Mouse (Mus musculus): ENCODE data around the gene Polr1e. TPM values are rescaled to one million over a fixed set of nuclear protein-coding genes. Genes with fewer than 3 reads are reported as not detected.
"Not testable (repeated sequence)": the region's sequence is repeated elsewhere in the genome, so short reads cannot be mapped to it uniquely, and the experiment has no call there.

Polr1e gene
- polyA plus RNA-seq, 1 experiment = not detected

- WGBS = 94% methylated on average over 2 of the region's 2 CpGs
- no peaks in the 10 kb centered on the region; the same call in 1 of the 2 replicates for H3K4me1 ChIP-seq (ENCODE audit: control insufficient read depth, insufficient read depth, low read length)
- TF ChIP-seq CTCF (IDR thresholded peaks at IDR 0.05; ENCODE audit: insufficient read depth, low read depth, low read length) = no peak
- TF ChIP-seq POLR2A (IDR thresholded peaks at IDR 0.05; ENCODE audit: insufficient read depth, low read depth, low read length) = no peak
- no peak overlapping the region for H3K27ac ChIP-seq (ENCODE audit: insufficient read depth, low read depth, low read length)
- no peak overlapping the region for H3K4me3 ChIP-seq (ENCODE audit: insufficient read depth, low read depth, low read length)
These were observed 46.2 kb downstream of the Polr1e start for GRCm38 (mm10) chr4:45064577-45064976.

- Histone ChIP-seq H3K4me1 (ENCODE audit: control insufficient read depth, insufficient read depth, low read length) (no peaks in the 10 kb centered on the region; the same call in 1 of the 2 replicates), H3K4me3 (ENCODE audit: insufficient read depth, low read depth, low read length) (no peak overlapping the region), H3K27ac (ENCODE audit: insufficient read depth, low read depth, low read length) (no peak overlapping the region)
- WGBS = 22% methylated on average over 2 of the region's 2 CpGs
- TF ChIP-seq POLR2A (IDR thresholded peaks at IDR 0.05; ENCODE audit: insufficient read depth, low read depth, low read length) (no peak), CTCF (IDR thresholded peaks at IDR 0.05; ENCODE audit: insufficient read depth, low read depth, low read length) (no peak)
These were observed 47.8 kb downstream of the Polr1e start for GRCm38 (mm10) chr4:45066036-45066730.

- H3K27ac ChIP-seq (ENCODE audit: insufficient read depth, low read depth, low read length) = no peak overlapping the region
- H3K4me3 ChIP-seq (ENCODE audit: insufficient read depth, low read depth, low read length) = no peak overlapping the region
- H3K4me1 ChIP-seq (ENCODE audit: control insufficient read depth, insufficient read depth, low read length) = peaks cover 7% of the 10 kb centered on the region
- TF ChIP-seq POLR2A (IDR thresholded peaks at IDR 0.05; ENCODE audit: insufficient read depth, low read depth, low read length) (no peak), CTCF (IDR thresholded peaks at IDR 0.05; ENCODE audit: insufficient read depth, low read depth, low read length) (no peak)
- WGBS = 91% methylated on average over 4 of the region's 4 CpGs
These were observed 49.4 kb downstream of the Polr1e start for GRCm38 (mm10) chr4:45067742-45068141.

- 86% methylated on average over 15 of the region's 15 CpGs for WGBS
- no peak overlapping the region for H3K27ac ChIP-seq (ENCODE audit: insufficient read depth, low read depth, low read length)
- TF ChIP-seq CTCF (IDR thresholded peaks at IDR 0.05; ENCODE audit: insufficient read depth, low read depth, low read length) = no peak
- no peak for TF ChIP-seq POLR2A (IDR thresholded peaks at IDR 0.05; ENCODE audit: insufficient read depth, low read depth, low read length)
- H3K4me3 ChIP-seq (ENCODE audit: insufficient read depth, low read depth, low read length) = no peak overlapping the region
- H3K4me1 ChIP-seq (ENCODE audit: control insufficient read depth, insufficient read depth, low read length) = peaks cover 7% of the 10 kb centered on the region
These were observed 54.0 kb downstream of the Polr1e start for GRCm38 (mm10) chr4:45072261-45072973.

- TF ChIP-seq CTCF (IDR thresholded peaks at IDR 0.05; ENCODE audit: insufficient read depth, low read depth, low read length) (no peak), POLR2A (IDR thresholded peaks at IDR 0.05; ENCODE audit: insufficient read depth, low read depth, low read length) (no peak)
- 91% methylated on average over 6 of the region's 6 CpGs for WGBS
- H3K4me3 ChIP-seq (ENCODE audit: insufficient read depth, low read depth, low read length) = no peak overlapping the region
- peaks cover 7% of the 10 kb centered on the region for H3K4me1 ChIP-seq (ENCODE audit: control insufficient read depth, insufficient read depth, low read length)
- no peak overlapping the region for H3K27ac ChIP-seq (ENCODE audit: insufficient read depth, low read depth, low read length)
These were observed 55.2 kb downstream of the Polr1e start for GRCm38 (mm10) chr4:45073544-45073943.

GRCm38 (mm10) chr4:45081041-45081440 lies 62.7 kb downstream of the Polr1e start:
- WGBS = 86% methylated on average over 4 of the region's 4 CpGs
- not testable (repeated sequence) for H3K4me1 ChIP-seq (ENCODE audit: control insufficient read depth, insufficient read depth, low read length); H3K4me3 ChIP-seq (ENCODE audit: insufficient read depth, low read depth, low read length); H3K27ac ChIP-seq (ENCODE audit: insufficient read depth, low read depth, low read length)

GRCm38 (mm10) chr4:45082951-45083350 lies 64.6 kb downstream of the Polr1e start:
- Histone ChIP-seq H3K4me1 (ENCODE audit: control insufficient read depth, insufficient read depth, low read length) (peaks cover 6% of the 10 kb centered on the region), H3K4me3 (ENCODE audit: insufficient read depth, low read depth, low read length) (peak overlapping the region; percentile 21), H3K27ac (ENCODE audit: insufficient read depth, low read depth, low read length) (no peak overlapping the region)
- TF ChIP-seq CTCF (IDR thresholded peaks at IDR 0.05; ENCODE audit: insufficient read depth, low read depth, low read length) (no peak), POLR2A (IDR thresholded peaks at IDR 0.05; ENCODE audit: insufficient read depth, low read depth, low read length) (no peak)
- 59% methylated on average over 9 of the region's 9 CpGs for WGBS

- under 1% methylated on average over 8 of the region's 8 CpGs for WGBS
- Histone ChIP-seq H3K27ac (ENCODE audit: insufficient read depth, low read depth, low read length) (no peak overlapping the region), H3K4me1 (ENCODE audit: control insufficient read depth, insufficient read depth, low read length) (peaks cover 6% of the 10 kb centered on the region), H3K4me3 (ENCODE audit: insufficient read depth, low read depth, low read length) (peak overlapping the region; percentile 43)
- TF ChIP-seq POLR2A (IDR thresholded peaks at IDR 0.05; ENCODE audit: insufficient read depth, low read depth, low read length) = no peak
These were observed 65.1 kb downstream of the Polr1e start for GRCm38 (mm10) chr4:45083487-45083886.

- Histone ChIP-seq H3K4me1 (ENCODE audit: control insufficient read depth, insufficient read depth, low read length) (peaks cover 6% of the 10 kb centered on the region), H3K27ac (ENCODE audit: insufficient read depth, low read depth, low read length) (no peak within 1 kb of the TSS), H3K4me3 (ENCODE audit: insufficient read depth, low read depth, low read length) (peak within 1 kb of the TSS; percentile 85)
- TF ChIP-seq POLR2A (IDR thresholded peaks at IDR 0.05; ENCODE audit: insufficient read depth, low read depth, low read length) (peak; percentile 95), CTCF (IDR thresholded peaks at IDR 0.05; ENCODE audit: insufficient read depth, low read depth, low read length) (no peak)
- WGBS = under 1% methylated on average over 76 of the region's 77 CpGs
These were observed 65.9 kb downstream of the Polr1e start, which contains the start of gene Fbxo10 for GRCm38 (mm10) chr4:45084021-45084894. Gene Fbxo10 (minus strand): TSS chr4:45084604.
